Mouse (Mus musculus): ENCODE measurements around the gene Sgms2.
A peak's percentile ranks its signal among the peaks of the same experiment; 100 is the strongest.
"Not testable (repeated sequence)": the region's sequence is repeated elsewhere in the genome, so short reads cannot be mapped to it uniquely, and the experiment has no call there.

Sgms2 gene

DNA sequence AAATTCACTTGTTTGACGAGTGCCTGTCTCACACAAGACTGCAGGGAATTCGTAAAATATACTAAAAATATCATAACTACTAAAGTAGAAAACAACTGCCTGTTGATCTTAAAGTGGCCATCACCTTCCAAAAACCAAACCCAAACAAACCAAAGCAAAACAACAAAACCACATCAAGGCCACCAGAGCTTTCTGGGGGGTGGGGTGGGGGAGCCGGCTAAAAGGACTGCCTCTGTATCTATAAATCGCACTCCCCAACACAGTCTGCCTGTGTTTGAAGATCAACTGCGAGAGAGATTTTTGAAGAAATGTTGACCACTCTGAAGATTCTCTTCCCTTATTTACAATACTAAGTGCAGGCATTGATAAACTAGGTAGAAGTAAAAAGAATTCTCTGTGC lies 133.0 kb downstream of the Sgms2 start:
- no peak for DNase-seq (ENCODE audit: low read depth, low spot score)

DNA sequence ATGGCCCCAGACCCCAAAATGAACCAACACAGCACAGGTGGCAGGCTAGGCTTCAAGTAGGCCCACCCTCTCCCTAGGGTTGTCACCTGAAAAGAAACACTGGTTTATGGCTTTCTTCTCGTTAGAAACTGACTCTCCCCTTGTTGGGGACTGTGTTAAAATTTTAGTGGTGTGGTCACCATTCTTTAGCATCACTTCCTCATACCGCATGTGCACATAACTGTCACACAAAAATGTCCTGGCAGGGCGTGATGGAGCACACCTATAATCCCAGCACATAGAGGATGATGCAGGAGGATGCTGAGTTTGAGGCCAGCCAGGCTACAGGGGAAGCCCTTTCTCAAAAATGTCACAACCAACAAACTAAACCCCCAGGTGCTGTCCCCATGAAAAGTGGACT lies 133.6 kb downstream of the Sgms2 start:
- peak; percentile 10 for DNase-seq (ENCODE audit: low read depth, low spot score)

DNA sequence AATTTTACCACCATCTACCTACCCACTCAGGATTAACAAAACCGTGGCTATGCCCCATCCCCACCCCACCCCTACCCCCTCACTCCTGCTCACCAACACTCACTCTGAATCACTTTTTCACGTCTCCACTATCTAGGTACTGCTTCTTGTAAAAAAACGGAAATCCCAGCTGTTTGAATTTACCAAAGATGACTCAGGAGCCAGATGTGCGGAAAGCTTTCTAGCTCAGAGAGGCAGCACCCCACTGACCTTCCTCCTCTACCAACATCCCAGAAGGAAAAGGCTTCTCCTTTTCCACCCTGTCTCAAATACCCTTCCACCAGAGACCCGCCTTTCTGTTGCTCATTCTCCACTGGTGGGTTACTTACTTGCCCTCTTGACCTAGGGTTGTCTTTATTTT lies 135.2 kb downstream of the Sgms2 start:
- DNase-seq (ENCODE audit: low read depth, low spot score): no peak

DNA sequence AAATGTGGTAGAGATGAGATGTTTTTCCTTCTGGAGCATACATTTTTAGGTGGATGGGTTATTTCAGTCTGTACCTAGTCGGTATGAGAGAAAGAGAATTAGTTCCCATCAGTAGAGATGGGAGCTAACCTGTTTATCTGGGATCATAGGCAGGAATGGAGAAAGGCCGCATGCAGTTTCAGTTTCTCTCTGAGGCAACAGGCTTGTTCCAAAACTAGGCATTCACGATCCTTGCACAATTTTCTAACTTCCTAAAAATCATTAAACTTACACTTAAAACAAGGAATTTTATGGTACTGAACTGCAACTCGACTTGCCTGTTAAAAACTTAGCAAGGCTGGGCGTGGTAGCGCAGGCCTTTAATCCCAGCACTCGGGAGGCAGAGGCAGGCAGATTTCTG lies 140.7 kb downstream of the Sgms2 start:
- no peak for DNase-seq (ENCODE audit: low read depth, low spot score)

DNA sequence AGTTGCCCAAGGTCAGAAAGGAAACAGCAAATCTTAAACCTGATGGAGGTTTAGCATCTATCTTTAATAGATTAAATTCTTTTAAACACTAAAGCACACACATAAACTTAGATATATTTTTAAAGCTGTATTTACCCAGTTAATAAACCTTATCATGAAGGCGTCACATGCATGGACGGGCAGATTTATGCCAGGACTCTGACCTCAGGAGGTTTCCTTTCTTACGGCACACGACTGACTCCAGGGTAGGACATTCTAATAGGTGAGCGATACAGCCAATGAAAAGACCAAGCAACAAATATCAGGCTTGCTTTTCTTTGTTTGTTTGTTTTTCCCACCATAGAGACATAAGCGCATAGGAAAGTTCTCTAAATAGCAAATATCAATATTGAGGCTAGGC lies 142.2 kb downstream of the Sgms2 start:
- no peak for DNase-seq (ENCODE audit: low read depth, low spot score)

DNA sequence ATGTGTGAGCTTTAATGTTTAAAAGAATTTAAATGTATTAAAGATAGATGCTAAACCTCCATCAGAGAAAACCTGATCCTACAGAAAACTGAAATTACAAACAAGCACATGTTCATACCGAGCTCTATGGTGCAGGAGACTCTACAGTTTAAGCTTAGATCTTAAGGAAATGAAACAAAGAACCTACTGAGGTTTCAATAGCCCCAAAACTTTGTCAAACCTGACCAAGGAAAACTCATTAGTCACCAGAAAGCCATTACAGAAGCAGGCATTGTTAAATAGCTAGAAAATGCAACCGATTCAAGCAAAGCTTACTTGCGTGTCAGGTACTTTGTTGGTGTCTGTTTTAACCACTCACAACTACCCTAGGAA lies 142.6 kb downstream of the Sgms2 start:
- peak; percentile 13 for DNase-seq (ENCODE audit: low read depth, low spot score)

DNA sequence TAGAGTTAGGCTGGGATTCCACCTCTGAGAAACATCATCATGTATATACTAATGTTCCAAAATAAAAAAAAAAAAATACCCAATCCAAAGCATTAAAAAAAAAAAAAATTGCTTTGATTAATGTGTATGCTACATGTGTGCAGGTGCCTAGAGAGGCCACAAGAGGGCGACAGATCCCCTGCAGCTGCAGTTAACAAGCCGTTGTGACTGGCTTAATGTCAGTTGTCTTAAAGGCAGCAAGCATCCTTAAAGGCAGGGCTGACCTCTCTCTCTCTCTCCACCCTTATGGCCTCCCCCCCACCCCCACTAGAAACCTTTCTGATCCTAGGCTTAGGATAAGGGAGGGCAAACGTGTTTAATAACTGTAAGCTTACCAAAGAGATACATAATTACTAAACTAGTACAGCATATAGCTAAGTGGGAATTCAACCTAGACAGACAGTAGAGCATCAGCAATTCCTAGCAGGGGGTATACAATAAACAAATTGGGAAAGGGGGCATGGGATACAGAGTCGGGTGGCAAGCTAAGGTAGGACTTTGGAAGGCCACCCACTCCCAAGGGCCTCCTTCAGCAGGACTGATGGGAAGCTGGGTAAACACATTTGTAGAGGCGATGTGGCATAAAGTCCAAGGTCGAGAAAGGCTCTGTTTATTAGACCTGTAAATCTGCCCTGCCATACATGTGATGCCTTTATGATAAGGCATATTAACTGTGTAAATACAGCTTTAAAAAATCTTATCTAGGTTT lies 143.2 kb downstream of the Sgms2 start:
- peak; percentile 62 for DNase-seq (ENCODE audit: low read depth, low spot score)

DNA sequence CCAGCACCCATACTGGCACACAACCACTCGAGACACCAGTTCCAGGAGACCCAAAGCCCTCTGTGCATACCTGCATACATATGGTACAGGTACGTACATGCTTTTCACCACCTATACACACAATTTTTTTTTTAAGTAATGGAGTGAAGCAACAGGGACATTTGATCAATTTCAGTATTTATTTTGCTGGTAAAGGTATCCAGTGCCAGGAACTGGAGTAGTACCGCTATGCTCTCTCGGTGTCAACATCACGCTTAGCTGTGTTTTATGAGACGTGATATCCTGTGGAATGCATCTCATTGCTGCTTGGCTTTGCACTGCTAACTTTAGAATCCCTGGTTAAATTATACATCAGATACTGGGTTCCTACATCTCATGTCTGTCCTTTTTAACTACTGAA lies 145.3 kb downstream of the Sgms2 start:
- DNase-seq (ENCODE audit: low read depth, low spot score): no peak

DNA sequence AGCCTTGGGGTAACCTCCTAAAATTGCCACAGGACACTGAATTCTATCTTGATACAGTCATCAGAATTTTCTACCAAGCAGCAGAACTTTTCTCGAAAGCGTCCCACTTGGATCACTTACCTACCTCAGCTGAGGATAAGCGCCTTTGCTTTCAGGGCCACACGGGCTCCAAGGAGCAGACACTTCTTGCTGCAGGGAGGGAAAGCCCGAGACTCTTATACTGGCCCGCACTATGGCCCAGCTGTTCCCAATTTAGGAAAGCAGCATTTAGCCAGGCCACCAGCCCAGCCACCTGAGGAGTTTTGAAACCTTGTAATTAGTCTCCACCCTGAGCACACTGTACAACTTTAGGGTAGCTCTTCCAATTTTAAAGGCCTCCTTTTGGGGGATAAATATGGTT lies 147.9 kb downstream of the Sgms2 start:
- no peak for DNase-seq (ENCODE audit: low read depth, low spot score)

DNA sequence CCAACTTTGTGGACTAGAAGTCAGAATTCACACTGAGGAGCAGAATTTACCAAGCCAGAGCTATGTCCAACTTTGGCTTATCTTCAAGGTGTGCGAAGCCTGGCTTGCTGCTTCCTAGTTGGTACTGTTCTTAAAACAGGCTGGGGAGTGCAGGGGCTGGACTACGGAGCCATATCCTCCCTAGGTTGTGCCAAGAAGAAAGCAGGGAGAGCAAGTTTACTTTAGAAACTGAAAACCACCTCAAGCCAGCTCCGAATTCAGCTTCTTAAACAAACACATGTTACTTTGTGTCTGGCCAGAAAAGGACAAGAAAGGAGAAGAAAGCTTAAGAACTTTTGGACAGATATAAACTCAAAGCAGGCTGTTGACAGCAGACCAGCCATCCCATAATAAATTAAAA lies 150.3 kb downstream of the Sgms2 start:
- no peak for DNase-seq (ENCODE audit: low read depth, low spot score)

DNA sequence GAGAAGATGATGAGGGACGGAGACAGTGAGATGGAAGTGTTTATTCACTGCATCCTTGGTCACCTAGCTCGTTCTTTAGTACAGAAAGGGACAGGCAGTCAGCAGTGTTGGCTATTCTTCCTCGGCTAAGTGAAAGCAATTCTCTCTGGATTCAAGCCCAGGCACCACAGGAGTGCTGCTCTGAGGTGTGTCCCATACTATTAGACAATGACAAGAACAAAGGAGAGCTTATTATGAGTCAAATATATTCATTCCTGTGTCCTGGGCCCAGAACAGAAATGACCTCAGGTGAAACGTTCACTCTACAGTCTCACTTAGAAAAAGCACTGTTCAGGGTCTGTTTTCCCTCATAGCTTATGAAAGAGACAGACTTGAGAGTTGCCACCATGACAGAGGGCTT lies 151.9 kb downstream of the Sgms2 start:
- no peak for DNase-seq (ENCODE audit: low read depth, low spot score)

DNA sequence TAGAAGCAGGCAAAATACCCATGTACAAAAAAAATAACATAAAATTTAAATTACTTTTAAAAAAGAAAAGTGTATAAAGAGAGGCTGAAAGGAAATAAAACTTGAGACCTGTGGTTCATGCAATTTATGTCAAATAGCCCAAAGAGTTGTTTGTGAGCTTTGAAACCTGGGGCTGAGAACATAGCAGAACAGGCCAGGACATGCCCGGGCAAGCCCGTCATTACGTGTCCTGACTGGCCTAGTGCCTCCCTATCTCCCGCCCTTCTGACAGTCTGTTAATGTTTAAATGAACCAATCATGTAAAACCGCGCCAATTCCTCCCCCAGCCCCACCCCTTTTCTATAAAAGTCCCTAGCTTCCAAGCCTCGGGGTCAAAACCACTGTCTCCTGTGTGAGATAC lies 153.5 kb downstream of the Sgms2 start:
- DNase-seq (ENCODE audit: low read depth, low spot score): not testable (repeated sequence)

DNA sequence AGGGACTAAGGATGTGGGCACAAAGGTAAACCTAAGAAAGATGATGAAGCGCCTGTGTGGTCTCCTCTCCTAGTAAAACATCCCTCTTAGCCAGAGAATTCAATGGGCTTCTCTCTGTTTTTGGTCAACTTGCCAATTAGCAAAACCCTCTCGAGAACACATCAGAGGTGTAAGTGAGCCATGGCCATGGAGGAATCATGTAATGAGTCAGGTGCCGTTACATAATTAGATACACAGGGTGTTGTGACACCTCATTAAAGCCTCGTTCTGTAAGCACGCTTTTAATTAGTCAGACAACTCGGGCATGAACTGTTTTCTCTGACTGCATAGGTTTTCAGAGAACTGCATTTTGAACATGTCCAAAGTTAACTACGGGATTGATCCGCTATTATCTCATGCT lies 154.6 kb downstream of the Sgms2 start:
- DNase-seq (ENCODE audit: low read depth, low spot score): no peak

DNA sequence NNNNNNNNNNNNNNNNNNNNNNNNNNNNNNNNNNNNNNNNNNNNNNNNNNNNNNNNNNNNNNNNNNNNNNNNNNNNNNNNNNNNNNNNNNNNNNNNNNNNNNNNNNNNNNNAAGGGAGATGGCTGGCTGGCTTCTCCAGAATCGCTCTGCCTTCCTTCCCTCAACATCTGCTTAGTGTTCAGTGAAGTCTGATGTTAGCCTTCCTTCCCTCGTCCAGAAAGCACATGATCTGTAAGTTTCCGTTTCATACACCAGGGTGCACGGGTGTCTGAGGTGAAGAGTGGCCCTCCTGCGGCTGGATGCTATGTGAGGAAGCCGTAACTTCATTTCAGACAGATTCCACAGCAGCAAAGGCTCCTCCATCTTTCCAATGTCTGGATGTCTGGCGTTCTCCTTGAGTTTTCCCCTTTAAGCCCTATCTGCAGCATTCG lies 156.1 kb downstream of the Sgms2 start:
- DNase-seq (ENCODE audit: low read depth, low spot score): no peak

DNA sequence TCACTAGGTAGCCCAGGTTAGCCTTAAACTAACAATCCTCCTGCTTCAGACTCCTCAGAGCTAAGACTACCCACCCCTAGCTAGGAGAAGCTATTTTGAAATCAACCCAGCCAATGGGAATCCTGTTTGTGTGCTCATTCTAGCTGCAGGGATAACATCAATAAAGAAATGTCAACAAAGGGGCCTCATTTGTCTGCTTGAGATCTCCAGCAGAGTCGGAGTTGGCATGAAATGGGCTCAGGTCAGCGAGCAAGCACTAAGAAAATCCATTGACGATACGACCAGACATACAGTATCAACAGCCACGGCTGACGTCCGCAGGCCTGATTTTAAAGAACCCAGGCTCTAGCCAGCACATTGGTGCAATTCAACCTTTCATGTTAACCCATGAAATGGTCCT lies 164.0 kb downstream of the Sgms2 start:
- no peak for DNase-seq (ENCODE audit: low read depth, low spot score)

DNA sequence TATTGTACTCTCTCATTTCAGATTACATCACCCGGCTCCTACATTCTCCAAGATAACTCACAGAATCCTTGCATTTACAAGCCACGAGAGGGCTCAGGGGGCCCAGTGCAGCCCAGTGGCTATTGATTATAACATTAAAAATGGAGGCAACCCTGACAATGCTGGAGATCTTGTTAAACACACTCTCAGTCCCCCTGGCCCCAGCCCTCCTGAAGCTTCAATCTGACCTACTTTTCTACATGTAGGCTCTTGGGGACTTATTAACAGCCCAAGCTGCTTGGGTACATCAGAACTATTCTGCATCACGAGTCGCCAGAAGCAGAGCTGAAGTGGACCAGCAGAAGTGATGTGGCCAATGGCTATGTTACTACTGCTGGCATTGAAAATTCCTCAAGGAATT lies 164.6 kb downstream of the Sgms2 start:
- no peak for DNase-seq (ENCODE audit: low read depth, low spot score)

DNA sequence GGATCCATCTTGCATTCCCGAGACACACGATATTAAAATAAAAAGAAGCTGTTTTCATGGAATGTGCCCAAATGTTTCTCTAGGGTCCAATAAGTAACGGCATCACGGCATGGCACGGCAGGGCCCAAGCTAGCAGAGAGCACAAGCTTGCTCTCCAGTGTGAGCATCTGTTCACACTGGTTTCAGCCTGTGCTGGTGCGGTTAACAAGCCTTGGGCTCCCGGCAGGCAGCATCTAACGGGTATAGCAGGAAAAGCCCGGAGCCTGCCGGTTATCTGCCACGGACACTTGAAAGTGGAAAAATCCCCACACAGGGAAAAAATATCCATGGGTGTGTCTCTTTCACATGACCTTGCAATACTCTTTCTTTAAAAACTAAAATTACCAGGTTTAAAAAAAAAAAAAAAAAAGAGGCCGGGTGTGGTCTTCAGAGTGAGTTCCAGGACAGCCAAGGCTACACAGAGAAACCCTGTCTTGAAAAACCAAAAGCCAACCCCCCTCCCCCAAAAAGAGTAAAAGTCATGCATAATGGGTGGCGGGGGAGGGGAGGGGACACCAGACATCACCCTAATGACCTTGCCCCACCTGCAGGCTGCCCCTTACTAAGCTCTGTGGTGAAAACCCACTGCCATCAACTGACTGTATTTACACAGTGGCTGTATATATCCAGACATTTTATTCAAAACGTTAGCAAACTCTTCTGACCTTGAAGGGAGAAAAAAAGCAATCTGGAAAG lies 169.0 kb downstream of the Sgms2 start:
- no peak for DNase-seq (ENCODE audit: low read depth, low spot score)

DNA sequence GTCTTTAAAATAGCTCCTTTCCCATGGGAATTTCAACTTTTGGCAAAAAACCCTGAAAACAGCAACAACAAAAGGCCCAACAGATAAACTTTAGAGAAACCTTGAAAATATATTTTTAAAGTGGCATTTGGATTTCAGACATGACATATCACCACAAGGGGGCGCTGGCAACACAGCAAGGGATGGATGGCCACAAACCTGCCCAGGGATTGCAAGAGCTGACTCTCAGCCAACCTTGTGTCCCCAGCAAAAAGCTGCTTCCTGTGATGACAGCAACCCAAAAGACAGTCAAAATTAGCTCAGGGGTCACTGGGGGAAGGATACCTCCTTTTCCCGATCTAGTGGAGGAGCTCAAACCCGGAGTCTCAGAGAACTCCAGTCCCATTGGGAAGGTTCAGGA lies 171.0 kb downstream of the Sgms2 start:
- DNase-seq (ENCODE audit: low read depth, low spot score): peak; percentile 69

DNA sequence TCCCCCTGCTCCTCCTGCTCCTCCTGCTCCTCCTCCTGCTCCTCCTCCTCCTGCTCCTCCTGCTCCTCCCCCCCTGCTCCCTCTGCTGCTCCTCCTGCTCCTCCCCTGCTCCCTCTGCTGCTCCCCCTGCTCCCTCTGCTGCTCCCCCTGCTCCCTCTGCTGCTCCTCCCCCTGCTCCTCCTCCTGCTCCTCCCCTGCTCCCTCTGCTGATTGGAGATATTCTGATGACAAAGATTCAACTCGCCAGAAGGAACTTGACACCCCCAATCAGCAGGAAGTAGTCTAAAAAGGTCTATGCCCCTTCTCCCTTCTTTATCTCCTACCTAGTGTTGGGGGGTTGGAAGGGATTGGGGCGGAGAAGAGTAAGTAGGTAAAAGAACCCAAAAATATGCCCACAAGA lies 173.0 kb downstream of the Sgms2 start:
- DNase-seq (ENCODE audit: low read depth, low spot score): no peak

DNA sequence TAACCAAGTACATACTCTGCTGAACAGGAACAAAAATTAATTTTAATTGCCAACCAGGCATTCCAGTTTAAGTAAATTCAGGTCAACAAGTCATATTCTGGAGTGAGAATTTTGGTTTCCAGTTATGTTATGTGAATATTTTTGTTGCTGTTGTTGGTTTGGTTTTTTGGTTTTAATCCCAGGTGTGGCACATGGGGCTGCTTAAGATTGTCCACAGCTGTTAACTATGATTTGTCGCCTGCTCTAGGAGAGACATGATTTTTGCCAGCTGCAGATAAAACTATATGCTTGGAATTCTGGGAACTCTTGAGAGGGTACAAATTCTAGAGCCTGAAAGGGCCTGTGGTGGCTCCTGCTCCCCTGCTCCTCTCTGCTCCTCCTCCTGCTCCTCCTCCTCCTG lies 174.1 kb downstream of the Sgms2 start:
- no peak for DNase-seq (ENCODE audit: low read depth, low spot score)

DNA sequence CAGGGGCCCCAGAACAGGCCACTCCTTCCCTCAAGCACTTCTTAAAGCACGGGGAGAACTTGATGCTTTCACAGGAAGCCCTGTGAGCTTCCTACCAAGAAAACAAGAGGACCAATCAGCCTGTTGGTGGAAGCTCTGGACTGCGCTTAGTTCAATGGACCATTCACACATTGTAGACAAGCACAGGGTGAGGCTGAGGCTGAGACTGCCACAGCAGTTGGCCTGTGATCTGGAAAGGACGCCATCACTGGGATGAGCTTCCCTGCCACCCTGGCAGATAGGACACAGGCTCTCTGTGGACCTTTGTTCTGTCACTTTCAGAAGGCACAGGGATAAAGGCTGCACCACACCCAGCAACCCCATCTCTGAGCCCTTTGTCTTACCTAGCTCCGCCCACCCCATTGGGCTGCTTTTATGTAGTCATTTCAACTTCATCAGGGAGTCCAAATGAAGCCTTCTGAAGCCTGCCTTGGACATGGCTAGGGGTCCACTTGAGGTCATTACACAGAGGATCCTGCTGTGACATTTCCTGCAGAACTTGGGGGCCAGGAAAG lies 175.2 kb downstream of the Sgms2 start:
- no peak for DNase-seq (ENCODE audit: low read depth, low spot score)

DNA sequence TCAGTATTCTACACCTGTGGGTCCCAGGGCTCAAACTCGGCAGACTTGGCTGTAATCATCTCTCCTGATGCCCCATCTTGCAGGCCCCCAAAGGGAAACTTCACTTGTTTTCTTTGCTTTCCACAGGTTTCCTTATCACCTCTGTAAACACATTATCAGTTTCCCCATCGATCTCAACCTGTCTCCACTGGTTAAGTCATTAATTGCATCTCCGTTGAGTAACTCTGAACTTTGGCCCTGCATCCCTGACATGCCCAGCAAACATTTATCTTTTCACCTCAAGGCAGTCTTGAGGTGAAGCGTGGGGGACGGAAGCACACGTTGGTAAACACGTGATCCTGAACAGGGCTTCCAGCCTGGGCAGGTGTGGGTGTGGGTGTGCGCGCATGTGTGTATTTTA lies 178.9 kb downstream of the Sgms2 start:
- no peak for DNase-seq (ENCODE audit: low read depth, low spot score)

DNA sequence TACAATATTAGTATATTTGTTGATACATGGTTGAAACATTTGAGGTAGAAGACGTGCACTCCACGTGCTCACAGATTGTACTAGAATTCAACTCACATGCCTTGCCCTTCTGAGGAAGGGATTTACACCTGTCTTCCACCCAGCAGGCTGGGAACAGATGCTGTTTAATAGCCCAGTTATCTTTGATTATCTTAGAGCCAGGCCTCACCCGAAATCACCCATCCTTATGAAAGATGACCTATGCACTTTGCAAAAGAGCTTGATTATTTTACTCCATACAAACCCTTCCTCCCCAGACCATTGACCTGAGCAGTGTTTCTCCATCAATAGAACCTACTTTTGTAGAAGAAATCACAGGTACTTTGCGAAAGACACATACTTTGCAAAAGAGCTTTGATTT lies 180.6 kb downstream of the Sgms2 start:
- DNase-seq (ENCODE audit: low read depth, low spot score): no peak

All from A20 (cell line).